Mouse (Mus musculus) lung, embryonic 14.5 days (tissue): ENCODE measurements at regions not wholly inside any gene's neighbourhood (a gene's known extent, or its start where the extent isn't known, plus 50 kb on each side); places are given as distances from the start of the nearest gene placed in this dataset.

Source experiments
- ATAC-seq: fragments of 200-750 bp; cut with Nextera tagmentation; 2 replicates; pipeline ENCODE4 v1.8.0; 2017; ENCODE audit warnings: mild to moderate bottlenecking, moderate TSS enrichment, moderate library complexity; ENCODE audit not compliant: insufficient read depth
- DNase-seq: peaks from one replicate; pipeline ENCODE4 v3.0.0-alpha.2; 2015
- H3K27ac ChIP-seq: fragments of 300-500 bp; sonication (generic); 2 replicates; pipeline ENCODE4 v1.5.1; 2014; ENCODE audit warnings: low read depth, mild to moderate bottlenecking, moderate library complexity
- H3K27me3 ChIP-seq: fragments of 300-500 bp; sonication (generic); 2 replicates; pipeline ENCODE4 v1.6.1; 2014; ENCODE audit warnings: low read length, control low read depth; ENCODE audit not compliant: insufficient read depth
- H3K36me3 ChIP-seq: fragments of 300-500 bp; sonication (generic); 2 replicates; pipeline ENCODE4 v1.6.1; 2014; ENCODE audit warnings: control low read depth; ENCODE audit not compliant: insufficient read depth
- H3K4me1 ChIP-seq: fragments of 300-500 bp; sonication (generic); 2 replicates; pipeline ENCODE4 v1.6.1; 2014; ENCODE audit warnings: antibody characterized with exemption, control low read depth; ENCODE audit not compliant: insufficient read depth
- H3K4me2 ChIP-seq: fragments of 300-500 bp; sonication (generic); 2 replicates; pipeline ENCODE4 v1.6.1; 2014; ENCODE audit warnings: mild to moderate bottlenecking
- H3K4me3 ChIP-seq: fragments of 300-500 bp; sonication (generic); 2 replicates; pipeline ENCODE4 v1.5.1; 2014; ENCODE audit warnings: low read depth, low read length
- H3K9ac ChIP-seq: fragments of 300-500 bp; sonication (generic); 2 replicates; pipeline ENCODE4 v1.6.1; 2014
- H3K9me3 ChIP-seq: fragments of 300-500 bp; sonication (generic); 2 replicates; pipeline ENCODE4 v1.6.1; 2016; ENCODE audit warnings: low read depth, low read length, control low read depth
- CTCF ChIP-seq: IDR thresholded peaks from 2 replicates; pipeline ENCODE4 v1.5.1; 2016; ENCODE audit warnings: antibody characterized with exemption, low read depth
- WGBS: fragments of 180-500 bp; shearing (Covaris S2); extraction: QIAGEN DNeasy Blood & Tissue Kit; methylation state at CpG from one replicate; pipeline ENCODE4 v1.1.7; 2014; 5-methylcytosine and 5-hydroxymethylcytosine counted together

- no peaks in the 10 kb centered on the region for H3K27me3 ChIP-seq
- no peak for TF ChIP-seq CTCF
- no peak for ATAC-seq
- H3K36me3 ChIP-seq = no peaks in the 10 kb centered on the region
- no peak overlapping the region for H3K4me2 ChIP-seq
- whole genome bisulfite sequencing = 82% methylated on average over 5 of the region's 5 CpGs
- no peak overlapping the region for H3K27ac ChIP-seq
- no peak overlapping the region for H3K4me3 ChIP-seq
- no peaks in the 10 kb centered on the region for H3K9me3 ChIP-seq
- DNase-seq = no peak
- H3K4me1 ChIP-seq = no peaks in the 10 kb centered on the region
- H3K9ac ChIP-seq = no peak overlapping the region
Observed at GRCm38 (mm10) chr3:104573277-104573940, 61.7 kb upstream of the Lrig2 start.

GRCm38 (mm10) chr3:104571935-104572631 is 60.4 kb upstream of the Lrig2 start:
- Histone ChIP-seq H3K4me1 (no peaks in the 10 kb centered on the region), H3K27ac (no peak overlapping the region), H3K9ac (no peak overlapping the region), H3K4me2 (no peak overlapping the region), H3K9me3 (no peaks in the 10 kb centered on the region), H3K27me3 (no peaks in the 10 kb centered on the region), H3K36me3 (no peaks in the 10 kb centered on the region), H3K4me3 (no peak overlapping the region)
- TF ChIP-seq CTCF = no peak
- 51% methylated on average over 10 of the region's 10 CpGs for WGBS
- DNase-seq (no peak), ATAC-seq (no peak)

GRCm38 (mm10) chr3:104565423-104566230 is 53.9 kb upstream of the Lrig2 start:
- Histone ChIP-seq H3K9ac (no peak overlapping the region), H3K36me3 (no peaks in the 10 kb centered on the region), H3K4me1 (no peaks in the 10 kb centered on the region), H3K4me3 (no peak overlapping the region), H3K9me3 (no peaks in the 10 kb centered on the region), H3K4me2 (no peak overlapping the region), H3K27me3 (no peaks in the 10 kb centered on the region), H3K27ac (no peak overlapping the region)
- WGBS = 49% methylated on average over 13 of the region's 13 CpGs
- ATAC-seq (no peak), DNase-seq (no peak)
- TF ChIP-seq CTCF = no peak

GRCm38 (mm10) chr3:104564857-104565256 is 53.1 kb upstream of the Lrig2 start:
- Histone ChIP-seq H3K4me1 (no peaks in the 10 kb centered on the region), H3K9me3 (no peaks in the 10 kb centered on the region), H3K4me3 (no peak overlapping the region), H3K27me3 (no peaks in the 10 kb centered on the region), H3K9ac (no peak overlapping the region), H3K36me3 (no peaks in the 10 kb centered on the region), H3K27ac (no peak overlapping the region), H3K4me2 (no peak overlapping the region)
- ATAC-seq = no peak
- DNase-seq = no peak
- TF ChIP-seq CTCF = no peak
- 69% methylated on average over 2 of the region's 2 CpGs for WGBS

- peak; percentile 17 for DNase-seq
- no peak overlapping the region for H3K9ac ChIP-seq
- H3K4me1 ChIP-seq = no peaks in the 10 kb centered on the region
- ATAC-seq = no peak
- no peak overlapping the region for H3K4me2 ChIP-seq
- 35% methylated on average over 4 of the region's 4 CpGs for WGBS
- H3K27me3 ChIP-seq = no peaks in the 10 kb centered on the region
- H3K27ac ChIP-seq = no peak overlapping the region
- no peaks in the 10 kb centered on the region for H3K9me3 ChIP-seq
- no peaks in the 10 kb centered on the region for H3K36me3 ChIP-seq
- no peak overlapping the region for H3K4me3 ChIP-seq
- no peak for TF ChIP-seq CTCF
Observed at GRCm38 (mm10) chr3:104561567-104561966, 49.8 kb upstream of the Lrig2 start.
